Mouse (Mus musculus) layer of hippocampus, postnatal 14 days (tissue): ENCODE results near the gene Gria1. TPM values are rescaled to one million over a fixed set of nuclear protein-coding genes. Genes with fewer than 3 reads are reported as not detected.
A peak's percentile ranks its signal among the peaks of the same experiment; 100 is the strongest.

Experiments used
- DNase-seq, 2 experiments: peaks; one replicate each; pipeline ENCODE4 v3.0.0; 2021 to 2022; ENCODE audit warnings: low spot score in 2 of 2, mixed read lengths in 1 of 2
- total RNA-seq, 2 experiments: library from RNA; stranded (reverse); gene quantifications; 2 replicates each; pipeline ENCODE4 v1.2.3; 2021

Gria1 gene
- total RNA-seq, 2 experiments from 2014 or later: 580 to 600 TPM

DNA sequence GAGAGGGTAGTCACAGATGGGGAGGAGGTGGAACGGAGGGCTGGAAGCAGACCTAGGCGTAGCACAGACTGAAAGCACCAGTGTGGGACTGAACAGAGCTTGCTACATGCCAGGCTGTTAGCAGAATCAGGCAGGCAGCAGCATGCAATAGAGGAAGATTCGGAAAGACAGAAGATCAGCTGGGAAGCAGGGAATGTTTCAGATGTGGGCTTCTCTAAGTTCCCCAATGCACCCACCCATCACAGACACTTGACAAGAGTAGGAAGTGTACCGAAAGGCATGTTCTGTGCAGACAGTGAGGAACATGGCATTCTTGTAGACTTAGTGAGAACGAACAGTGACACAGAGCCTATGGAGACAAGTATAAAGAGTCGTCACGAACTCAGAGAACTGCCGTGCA, 260.5 kb downstream of the Gria1 start:
- peak; percentile 57 to 79 for DNase-seq

DNA sequence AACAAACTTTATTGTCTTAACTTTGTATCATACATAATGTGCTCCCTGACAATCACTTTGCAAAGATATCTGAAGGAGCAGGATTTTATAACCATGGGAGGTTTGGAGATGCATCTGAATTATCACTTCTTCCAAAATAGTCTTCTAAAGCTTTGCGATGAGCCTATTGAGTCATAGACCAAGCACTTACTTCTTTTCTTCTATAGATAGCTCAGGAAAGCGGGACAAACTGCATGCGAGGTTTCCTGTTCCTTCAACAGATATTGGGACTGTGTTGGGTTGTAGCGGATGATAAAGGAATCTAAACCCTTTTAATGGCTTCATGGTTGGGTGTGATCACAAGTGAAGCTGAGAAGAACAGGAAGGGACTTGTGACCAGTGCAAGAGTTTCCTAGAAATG, 263.5 kb downstream of the Gria1 start:
- DNase-seq: no peak

DNA sequence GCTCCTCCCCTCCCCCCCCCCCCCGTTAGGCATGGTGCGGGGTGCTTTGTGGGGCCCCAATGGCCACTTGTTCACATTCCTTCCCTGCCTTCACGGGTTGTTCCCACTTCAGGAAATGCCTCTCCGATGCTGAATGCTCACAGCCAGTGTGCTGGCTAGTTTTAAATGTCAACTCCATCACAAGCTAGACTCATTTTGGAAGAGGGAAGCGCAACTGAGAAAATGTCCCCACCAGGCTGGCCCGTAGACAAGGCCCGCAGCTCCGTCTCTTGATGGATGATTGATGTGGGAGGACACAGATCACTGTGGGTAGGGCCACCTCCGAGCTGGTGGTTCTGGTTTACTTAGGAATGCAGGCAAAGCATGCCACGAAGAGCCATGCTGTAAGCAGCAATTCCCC, 266.9 kb downstream of the Gria1 start:
- DNase-seq: no peak

DNA sequence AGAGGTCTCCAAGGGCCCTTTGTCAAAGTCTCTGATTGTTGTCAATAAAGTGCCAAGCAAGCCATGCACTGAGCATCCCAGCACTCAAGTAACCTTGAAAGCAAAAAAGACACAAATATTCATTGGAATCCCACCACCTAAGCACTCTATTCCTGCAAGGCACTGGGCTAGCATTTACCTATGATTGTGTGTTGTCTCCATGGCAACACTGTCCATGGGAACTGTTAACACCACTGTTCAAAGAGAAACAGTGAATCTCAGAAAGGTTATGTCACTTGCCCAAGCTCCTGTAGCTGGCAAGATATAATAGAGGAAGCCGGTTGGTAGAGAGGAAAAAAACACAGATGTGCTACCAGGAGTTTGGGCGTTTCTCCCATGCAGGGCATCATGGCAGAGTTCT, 274.9 kb downstream of the Gria1 start:
- DNase-seq: no peak

GRCm38 (mm10) chr11:57297376-57297775, 286.2 kb downstream of the Gria1 start:
- no peak for DNase-seq

DNA sequence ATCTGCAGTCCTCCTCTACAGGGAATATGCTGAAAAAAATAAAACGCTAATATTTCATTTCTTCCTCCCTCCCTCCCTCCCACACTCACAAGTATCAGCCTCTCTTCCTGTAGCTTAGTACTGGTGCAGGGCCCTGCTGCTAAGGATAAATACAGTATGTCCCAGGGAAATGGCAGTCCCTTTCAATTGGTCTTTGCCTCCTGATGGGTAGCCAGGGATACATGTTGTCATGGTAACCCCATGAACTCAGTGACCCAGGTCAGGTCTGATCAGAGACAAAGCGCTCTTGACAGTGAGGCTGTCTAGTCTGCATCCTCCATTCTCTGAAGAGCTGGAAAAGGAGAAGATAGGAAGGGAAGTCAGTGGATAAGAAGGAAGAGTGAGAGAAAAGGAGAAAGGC, 287.1 kb downstream of the Gria1 start:
- DNase-seq: no peak

GRCm38 (mm10) chr11:57298665-57299064, 287.5 kb downstream of the Gria1 start:
- no peak for DNase-seq

- DNase-seq: no peak
Measured at GRCm38 (mm10) chr11:57303602-57304001, 292.4 kb downstream of the Gria1 start.

DNA sequence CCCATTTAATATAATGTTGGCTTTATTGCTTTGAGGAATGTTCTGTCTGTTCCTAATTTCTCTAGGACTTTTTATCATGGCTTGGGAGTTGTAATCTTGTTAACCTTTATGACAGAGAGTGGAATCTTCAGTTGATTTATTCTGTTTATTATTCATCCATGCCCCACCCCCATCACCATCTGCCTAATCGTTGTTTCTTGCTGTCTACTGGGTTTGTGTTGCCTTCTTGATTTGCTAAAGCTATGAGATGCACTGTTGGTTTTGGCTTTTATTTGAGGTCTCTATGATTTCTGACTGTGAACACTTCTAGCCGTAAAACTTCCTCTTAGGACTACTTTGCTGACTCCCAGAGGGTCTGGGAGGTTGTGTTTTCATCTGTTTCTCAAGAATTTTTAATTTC, 294.9 kb downstream of the Gria1 start:
- DNase-seq: no peak

- DNase-seq: no peak
Measured at GRCm38 (mm10) chr11:57306892-57307291, 295.7 kb downstream of the Gria1 start.

DNA sequence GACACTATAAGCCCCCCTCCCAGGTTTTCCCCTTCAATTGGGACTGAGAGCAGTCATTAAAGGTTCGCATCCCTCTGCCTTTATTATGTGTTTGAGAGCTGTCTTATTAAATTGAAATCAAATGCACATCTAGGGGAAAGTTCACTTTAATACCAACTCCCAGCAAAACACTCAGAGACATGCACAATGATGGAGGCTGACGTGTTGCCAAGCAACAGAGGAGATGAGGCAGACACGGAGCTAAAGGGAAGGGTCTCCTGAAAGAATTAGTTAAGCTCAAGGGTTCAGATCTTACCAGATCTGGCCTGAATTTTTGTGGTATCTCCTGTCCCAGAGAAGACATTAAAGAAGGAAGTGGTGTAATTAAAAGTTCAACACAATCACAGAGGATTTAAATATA, 305.9 kb downstream of the Gria1 start:
- no peak for DNase-seq

- DNase-seq: no peak
Measured at GRCm38 (mm10) chr11:57317478-57317877, 306.3 kb downstream of the Gria1 start.

GRCm38 (mm10) chr11:57319374-57319773, 308.2 kb downstream of the Gria1 start:
- DNase-seq: peak in 1 of 2 experiments; percentile 88

DNA sequence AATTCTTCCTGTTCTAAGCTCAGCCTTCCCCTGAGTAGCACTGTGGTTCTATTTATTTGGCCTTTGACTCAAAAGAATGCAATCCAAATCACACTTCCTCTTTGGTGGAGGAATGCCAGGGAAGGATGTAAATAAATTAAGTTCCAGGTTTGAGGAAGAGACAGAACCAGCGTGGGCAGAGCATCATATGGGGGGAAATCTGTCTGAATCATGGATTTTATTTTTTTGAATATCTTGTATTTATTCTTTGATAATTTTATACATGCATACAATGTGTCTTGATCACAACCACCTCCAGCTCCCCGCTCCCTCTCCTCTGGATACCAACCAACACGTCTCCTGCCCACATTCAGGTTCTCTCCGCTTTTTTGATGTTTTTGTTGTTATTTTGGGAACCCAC, 312.9 kb downstream of the Gria1 start:
- DNase-seq: peak; percentile 26 to 60
